Mouse (Mus musculus): Measurements from ENCODE around the gene Slc35f6.

DNA sequence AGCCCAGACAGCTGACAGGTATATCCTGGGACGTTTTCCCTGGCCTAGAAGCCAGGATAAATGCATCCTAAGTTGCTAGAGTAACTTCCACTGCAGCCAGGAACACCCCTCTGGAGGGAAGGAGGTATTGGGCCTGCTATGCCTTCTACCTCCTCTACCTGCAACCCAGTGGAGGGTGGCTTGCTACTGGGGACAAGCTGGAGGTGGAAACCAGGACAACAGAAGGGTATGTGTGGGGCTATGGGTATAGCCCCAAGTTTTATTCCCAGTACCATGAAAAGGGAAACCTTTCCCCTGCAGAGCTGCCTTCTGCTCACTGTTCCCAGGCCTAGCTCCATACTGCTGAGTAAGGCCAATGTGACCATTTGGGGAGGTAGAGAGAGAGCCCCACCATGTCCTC lies 23.4 kb upstream of the Slc35f6 start:
- TF ChIP-seq CTCF (IDR thresholded peaks at IDR 0.05; ENCODE audit: extremely low read depth, insufficient read depth, low read length) (no peak), POLR2A (IDR thresholded peaks at IDR 0.05; ENCODE audit: extremely low read depth, insufficient read depth, low read length) (no peak)

All from cortical plate, adult 2 months (tissue).